In genomic region chr19:10000330-10000729, GRCm38 (mm10) we compare ENCODE assay signal across 9 mouse cellular contexts. TPM values are rescaled to one million over a fixed set of nuclear protein-coding genes. Genes with fewer than 3 reads are reported as not detected.
DNase-seq lines count a peak whose midpoint lies in the region; ATAC-seq lines count a peak whose summit lies in the region.
"Had no signal": no experiment of that assay in that cellular context is flagged by ENCODE, and none has a peak within 500 bp of the region (broad histone marks: within the 10 kb centered on the region; RNA-seq: fewer than 3 reads in every experiment).

No protein-coding gene starts in this region.

- no peak overlapping the region for H3K4me2 ChIP-seq in neural tube, embryonic 12.5 days (replicated peaks)
- H3K4me2 ChIP-seq in neural tube, embryonic 15.5 days: no peak overlapping the region
- H3K4me2 ChIP-seq in intestine, embryonic 16.5 days (ENCODE audit: low read depth, low read length): no peak overlapping the region

- ATAC-seq in neural tube, embryonic 12.5 days (ENCODE audit: low FRiP score, low read depth): peak; percentile 41; the same call in 1 of the 2 replicates
- ATAC-seq in neural tube, embryonic 15.5 days (ENCODE audit: low FRiP score): no peak
- ATAC-seq in intestine, embryonic 16.5 days: peak; percentile 64

- 33% methylated on average over 3 of the region's 3 CpGs for WGBS in neural tube, embryonic 12.5 days
- WGBS in neural tube, embryonic 15.5 days: 21% methylated on average over 3 of the region's 3 CpGs
- WGBS in intestine, embryonic 16.5 days: 21% methylated on average over 3 of the region's 3 CpGs

- peak; percentile 62 for DNase-seq in brain, adult 2 months (ENCODE audit: low read depth, low spot score)
- DNase-seq in lung, postnatal 25 days (ENCODE audit: low spot score): peak; percentile 66
- DNase-seq in c-Kit-positive CD71-positive TER-119-positive erythroid progenitor cells, embryonic 14.5 days (ENCODE audit: low spot score): no peak
- DNase-seq in right cerebral cortex, postnatal 36 days (ENCODE audit: low spot score in 2 of 2): no peak

- H3K4me3 ChIP-seq in neural tube, embryonic 12.5 days: no peak overlapping the region
- no peak overlapping the region for H3K4me3 ChIP-seq in neural tube, embryonic 15.5 days (replicated peaks)
- no peak overlapping the region for H3K4me3 ChIP-seq in intestine, embryonic 16.5 days (ENCODE audit: low read length)
- H3K4me3 ChIP-seq: erythroblast, embryonic 14.5 days; megakaryocyte, embryonic 14.5 days had no signal

- no peak overlapping the region for H3K27ac ChIP-seq in neural tube, embryonic 12.5 days
- no peak overlapping the region for H3K27ac ChIP-seq in neural tube, embryonic 15.5 days (replicated peaks)
- H3K27ac ChIP-seq in intestine, embryonic 16.5 days (ENCODE audit: low read length): no peak overlapping the region

- no peaks in the 10 kb centered on the region for H3K27me3 ChIP-seq in neural tube, embryonic 12.5 days (replicated peaks)
- H3K27me3 ChIP-seq in neural tube, embryonic 15.5 days (replicated peaks): no peaks in the 10 kb centered on the region
- H3K27me3 ChIP-seq in intestine, embryonic 16.5 days (replicated peaks; ENCODE audit: control insufficient read depth, insufficient read depth, low read length): no peaks in the 10 kb centered on the region

- no peaks in the 10 kb centered on the region for H3K9me3 ChIP-seq in neural tube, embryonic 12.5 days
- no peaks in the 10 kb centered on the region for H3K9me3 ChIP-seq in neural tube, embryonic 15.5 days (replicated peaks)
- no peaks in the 10 kb centered on the region for H3K9me3 ChIP-seq in intestine, embryonic 16.5 days (ENCODE audit: control insufficient read depth, low read length)

- H3K9ac ChIP-seq in neural tube, embryonic 12.5 days: no peak overlapping the region
- H3K9ac ChIP-seq in neural tube, embryonic 15.5 days (replicated peaks): no peak overlapping the region
- no peak overlapping the region for H3K9ac ChIP-seq in intestine, embryonic 16.5 days (ENCODE audit: low read depth, low read length)

- H3K4me1 ChIP-seq in neural tube, embryonic 12.5 days: no peaks in the 10 kb centered on the region
- H3K4me1 ChIP-seq in neural tube, embryonic 15.5 days: no peaks in the 10 kb centered on the region
- no peaks in the 10 kb centered on the region for H3K4me1 ChIP-seq in intestine, embryonic 16.5 days (ENCODE audit: control insufficient read depth, insufficient read depth, low read length)

- H3K36me3 ChIP-seq in neural tube, embryonic 12.5 days: no peaks in the 10 kb centered on the region
- no peaks in the 10 kb centered on the region for H3K36me3 ChIP-seq in neural tube, embryonic 15.5 days
- no peaks in the 10 kb centered on the region for H3K36me3 ChIP-seq in intestine, embryonic 16.5 days (ENCODE audit: control insufficient read depth, insufficient read depth, low read length)

RNA-seq across cellular contexts. Expression of gene Best1, which starts 1.1 kb away (rescaled TPM):
- polyA plus RNA-seq in neural tube, embryonic 12.5 days (2016; fragmentation: Nextera tagmentation; extraction: Ambion mirVana): 1.0 and 1.9 TPM in 2 replicates
- polyA plus RNA-seq in neural tube, embryonic 15.5 days (2015; fragmentation: Nextera tagmentation; extraction: Ambion mirVana): 2.1 and 2.3 TPM in 2 replicates
- 0.42 and 0.72 TPM in 2 replicates for polyA plus RNA-seq in intestine, embryonic 16.5 days (2015; fragmentation: Nextera tagmentation; extraction: Ambion mirVana)
- polyA plus RNA-seq: erythroblast, embryonic 14.5 days had no signal

RNA-seq across cellular contexts. Expression of gene Rab3il1, which starts 1.1 kb away (rescaled TPM):
- 26.3 and 29.6 TPM in 2 replicates for polyA plus RNA-seq in neural tube, embryonic 12.5 days (2016; fragmentation: Nextera tagmentation; extraction: Ambion mirVana)
- 21.4 and 22.5 TPM in 2 replicates for polyA plus RNA-seq in neural tube, embryonic 15.5 days (2015; fragmentation: Nextera tagmentation; extraction: Ambion mirVana)
- polyA plus RNA-seq in intestine, embryonic 16.5 days (2015; fragmentation: Nextera tagmentation; extraction: Ambion mirVana): 45.7 and 48.8 TPM in 2 replicates

RNA-seq across cellular contexts. Expression of gene Fth1, which starts 19.9 kb away (rescaled TPM):
- polyA plus RNA-seq in neural tube, embryonic 12.5 days (2016; fragmentation: Nextera tagmentation; extraction: Ambion mirVana): 1,314 and 1,378 TPM in 2 replicates
- polyA plus RNA-seq in neural tube, embryonic 15.5 days (2015; fragmentation: Nextera tagmentation; extraction: Ambion mirVana): 1,798 and 1,858 TPM in 2 replicates
- polyA plus RNA-seq in intestine, embryonic 16.5 days (2015; fragmentation: Nextera tagmentation; extraction: Ambion mirVana): 2,278 and 2,351 TPM in 2 replicates

RNA-seq across cellular contexts. Expression of gene Fads3, which starts 41.0 kb away (rescaled TPM):
- 11.4 and 13.3 TPM in 2 replicates for polyA plus RNA-seq in neural tube, embryonic 12.5 days (2016; fragmentation: Nextera tagmentation; extraction: Ambion mirVana)
- 30.3 and 32.3 TPM in 2 replicates for polyA plus RNA-seq in neural tube, embryonic 15.5 days (2015; fragmentation: Nextera tagmentation; extraction: Ambion mirVana)
- 12.4 and 13.0 TPM in 2 replicates for polyA plus RNA-seq in intestine, embryonic 16.5 days (2015; fragmentation: Nextera tagmentation; extraction: Ambion mirVana)

Comparison
In these comparisons a context has a peak if more than half of its experiments do, and no peak if none do; other contexts are left out.
1. DNase-seq: peak in brain, adult 2 months (single experiment) and lung, postnatal 25 days (single experiment); none in c-Kit-positive CD71-positive TER-119-positive erythroid progenitor cells, embryonic 14.5 days (single experiment) and right cerebral cortex, postnatal 36 days (0 of 2).